ENCODE assay signal across 9 mouse cellular contexts in the genomic region with DNA sequence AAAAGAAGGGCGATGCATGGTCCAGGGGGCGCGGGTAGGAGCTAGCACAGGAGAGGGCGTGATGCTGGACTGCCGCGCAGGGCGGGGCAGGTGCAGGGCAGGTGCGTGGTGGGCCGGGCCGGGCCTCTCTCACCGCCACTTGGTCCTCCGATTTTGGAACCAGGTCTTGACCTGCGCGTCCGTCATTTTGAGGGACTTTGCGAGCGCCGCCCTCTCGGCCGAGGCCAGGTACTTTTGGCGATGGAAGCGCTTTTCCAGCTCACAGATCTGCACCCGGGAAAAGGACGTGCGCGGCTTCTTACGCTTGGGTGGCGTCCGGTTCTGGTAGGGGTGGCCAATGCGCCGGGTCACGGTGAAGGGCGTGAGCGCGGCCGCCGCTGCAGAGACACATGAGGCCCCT. TPM values are rescaled to one million over a fixed set of nuclear protein-coding genes. Genes with fewer than 3 reads are reported as not detected.
DNase-seq lines count a peak whose midpoint lies in the region; ATAC-seq and TF ChIP-seq lines count a peak whose summit lies in the region.
"Had no signal": no experiment of that assay in that cellular context is flagged by ENCODE, and none has a peak within 500 bp of the region (broad histone marks: within the 10 kb centered on the region; RNA-seq: fewer than 3 reads in every experiment).

No protein-coding gene starts in this region.

- H3K36me3 ChIP-seq in heart, embryonic 12.5 days: no peaks in the 10 kb centered on the region
- H3K36me3 ChIP-seq in ES-Bruce4 (ENCODE audit: control insufficient read depth, insufficient read depth, low read length, poor library complexity, severe bottlenecking): no peaks in the 10 kb centered on the region
- no peaks in the 10 kb centered on the region for H3K36me3 ChIP-seq in hindbrain, postnatal 0 days (ENCODE audit: insufficient read depth, low read length)

- TF ChIP-seq CTCF in ES-Bruce4 (IDR thresholded peaks at IDR 0.05; ENCODE audit: low read depth, low read length): peak; percentile 1
- peak; percentile 48 for TF ChIP-seq CTCF in hindbrain, postnatal 0 days (IDR thresholded peaks at IDR 0.05; ENCODE audit: low read depth)

- peaks cover 9% of the 10 kb centered on the region for H3K9me3 ChIP-seq in heart, embryonic 12.5 days (replicated peaks)
- peaks cover 6% of the 10 kb centered on the region for H3K9me3 ChIP-seq in ES-Bruce4 (replicated peaks; ENCODE audit: control insufficient read depth, insufficient read depth, low read length, poor library complexity, severe bottlenecking)
- H3K9me3 ChIP-seq in hindbrain, postnatal 0 days (ENCODE audit: low read length): peaks cover 5% of the 10 kb centered on the region; the same call in 1 of the 2 replicates

- H3K27ac ChIP-seq in heart, embryonic 12.5 days (ENCODE audit: poor library complexity, severe bottlenecking): no peak overlapping the region
- no peak overlapping the region for H3K27ac ChIP-seq in ES-Bruce4 (ENCODE audit: insufficient read depth, low read length)
- peak overlapping the region; percentile 75; the same call in 1 of the 2 replicates for H3K27ac ChIP-seq in hindbrain, postnatal 0 days

- H3K4me2 ChIP-seq in heart, embryonic 12.5 days: no peak overlapping the region
- peak overlapping the region; percentile 41; the same call in 1 of the 2 replicates for H3K4me2 ChIP-seq in hindbrain, postnatal 0 days (ENCODE audit: low read depth, low read length)

- no peak for TF ChIP-seq POLR2A in ES-Bruce4 (IDR thresholded peaks at IDR 0.05; ENCODE audit: insufficient read depth, low read length)

- DNase-seq in heart, adult 8-10 months (ENCODE audit: low spot score): no peak
- DNase-seq in cerebellum, postnatal 14 days: peak; percentile 77 to 81
- DNase-seq in hindbrain, postnatal 0 days (ENCODE audit: low spot score): no peak
- no peak for DNase-seq in adrenal gland, postnatal 10 days
- DNase-seq: kidney, postnatal 14 days had no signal

- peaks cover 27% of the 10 kb centered on the region for H3K4me1 ChIP-seq in heart, embryonic 12.5 days (replicated peaks)
- H3K4me1 ChIP-seq in ES-Bruce4 (ENCODE audit: control insufficient read depth, insufficient read depth, low read length): no peaks in the 10 kb centered on the region
- no peaks in the 10 kb centered on the region for H3K4me1 ChIP-seq in hindbrain, postnatal 0 days (ENCODE audit: insufficient read depth, low read length)

- WGBS in heart, embryonic 12.5 days: 2% methylated on average over 37 of the region's 37 CpGs
- 2% methylated on average over 37 of the region's 37 CpGs for WGBS in hindbrain, postnatal 0 days

- peaks cover 92% of the 10 kb centered on the region for H3K27me3 ChIP-seq in heart, embryonic 12.5 days (replicated peaks)
- H3K27me3 ChIP-seq in ES-Bruce4 (ENCODE audit: control insufficient read depth, insufficient read depth, low read length, poor library complexity, severe bottlenecking): peaks cover 48% of the 10 kb centered on the region
- H3K27me3 ChIP-seq in hindbrain, postnatal 0 days (ENCODE audit: insufficient read depth, low read length): peaks cover 70% of the 10 kb centered on the region

- peak overlapping the region; percentile 27 for H3K4me3 ChIP-seq in heart, embryonic 12.5 days
- H3K4me3 ChIP-seq in ES-Bruce4 (ENCODE audit: low read depth, low read length): peak overlapping the region; percentile 56
- H3K4me3 ChIP-seq in hindbrain, postnatal 0 days (ENCODE audit: low read length): peak overlapping the region; percentile 40

- no peak overlapping the region for H3K9ac ChIP-seq in heart, embryonic 12.5 days
- peak overlapping the region; percentile 58 for H3K9ac ChIP-seq in ES-Bruce4 (ENCODE audit: low read depth, poor library complexity, severe bottlenecking)
- peak overlapping the region; percentile 51; the same call in 1 of the 2 replicates for H3K9ac ChIP-seq in hindbrain, postnatal 0 days (replicated peaks; ENCODE audit: low read length)

- ATAC-seq in heart, embryonic 12.5 days (ENCODE audit: insufficient number of reproducible peaks, low FRiP score): no peak
- peak; percentile 11; the same call in 1 of the 2 replicates for ATAC-seq in hindbrain, postnatal 0 days
- no peak for ATAC-seq in megakaryocyte progenitor cell, adult 5-6 weeks (replicated peaks; ENCODE audit: poor library complexity)
- no peak for ATAC-seq in megakaryocyte-erythroid progenitor cell, adult 5-6 weeks (replicated peaks; ENCODE audit: low FRiP score, low TSS enrichment, poor library complexity, severe bottlenecking)

- no peak for TF ChIP-seq EP300 in ES-Bruce4 (IDR thresholded peaks at IDR 0.05; ENCODE audit: insufficient read depth, low read depth, low read length)

RNA-seq across cellular contexts. Expression of a gene that starts 1.1 kb away (rescaled TPM):
- polyA plus RNA-seq in heart, embryonic 12.5 days (2016; fragmentation: Nextera tagmentation; extraction: Ambion mirVana): not detected in 2 replicates
- not detected for total RNA-seq in heart, adult 8-10 months (2022)
- 0.58 TPM in 1 of 2 replicates, not detected in the other for polyA plus RNA-seq in ES-Bruce4 (2011; ENCODE audit: insufficient read depth, insufficient read length, low read depth, missing spikeins)
- 39.4 and 39.6 TPM in 2 replicates for total RNA-seq in hindbrain, postnatal 0 days (2014; rRNA removed)
- polyA plus RNA-seq in hindbrain, postnatal 0 days (2015; fragmentation: Nextera tagmentation; extraction: Ambion mirVana): 11.3 and 14.5 TPM in 2 replicates
- not detected in 2 replicates for total RNA-seq in megakaryocyte progenitor cell, adult 5-6 weeks (2015)
- not detected in 2 replicates for total RNA-seq in megakaryocyte progenitor cell, adult 5-6 weeks (2017)
- total RNA-seq in megakaryocyte-erythroid progenitor cell, adult 5-6 weeks (2014; fragmentation: Nextera tagmentation): not detected in 2 replicates
- not detected in 2 replicates for total RNA-seq in megakaryocyte-erythroid progenitor cell, adult 5-6 weeks (2017)
- under 1 TPM in 1 of 2 experiments, not detected in 1; 0.24 TPM for total RNA-seq in adrenal gland, postnatal 10 days (2021)

RNA-seq across cellular contexts. Expression of a gene that starts 39.3 kb away (rescaled TPM):
- 513 and 525 TPM in 2 replicates for polyA plus RNA-seq in heart, embryonic 12.5 days (2016; fragmentation: Nextera tagmentation; extraction: Ambion mirVana)
- total RNA-seq in heart, adult 8-10 months (2022): 100 to 1,000 TPM; 139 to 175 (median 148) TPM
- polyA plus RNA-seq in ES-Bruce4 (2011; ENCODE audit: insufficient read depth, insufficient read length, low read depth, missing spikeins): 4,703 and 5,189 TPM in 2 replicates
- total RNA-seq in hindbrain, postnatal 0 days (2014; rRNA removed): 143 and 182 TPM in 2 replicates
- 395 and 396 TPM in 2 replicates for polyA plus RNA-seq in hindbrain, postnatal 0 days (2015; fragmentation: Nextera tagmentation; extraction: Ambion mirVana)
- 2,919 and 2,971 TPM in 2 replicates for total RNA-seq in megakaryocyte progenitor cell, adult 5-6 weeks (2015)
- total RNA-seq in megakaryocyte progenitor cell, adult 5-6 weeks (2017): 3,382 and 4,168 TPM in 2 replicates
- 3,299 and 3,437 TPM in 2 replicates for total RNA-seq in megakaryocyte-erythroid progenitor cell, adult 5-6 weeks (2014; fragmentation: Nextera tagmentation)
- 6,261 and 6,441 TPM in 2 replicates for total RNA-seq in megakaryocyte-erythroid progenitor cell, adult 5-6 weeks (2017)
- total RNA-seq in adrenal gland, postnatal 10 days (2021): 100 to 1,000 TPM; 311 to 336 TPM

RNA-seq across cellular contexts. Expression of a gene that starts 55.1 kb away (rescaled TPM):
- polyA plus RNA-seq in heart, embryonic 12.5 days (2016; fragmentation: Nextera tagmentation; extraction: Ambion mirVana): 2.6 TPM in 2 replicates
- total RNA-seq in heart, adult 8-10 months (2022): 1 to 10 TPM; 3.0 to 5.6 (median 4.9) TPM
- 0.82 and 1.4 TPM in 2 replicates for polyA plus RNA-seq in ES-Bruce4 (2011; ENCODE audit: insufficient read depth, insufficient read length, low read depth, missing spikeins)
- total RNA-seq in hindbrain, postnatal 0 days (2014; rRNA removed): 6.3 and 10.1 TPM in 2 replicates
- 10.0 and 10.3 TPM in 2 replicates for polyA plus RNA-seq in hindbrain, postnatal 0 days (2015; fragmentation: Nextera tagmentation; extraction: Ambion mirVana)
- total RNA-seq in megakaryocyte progenitor cell, adult 5-6 weeks (2015): not detected in 2 replicates
- total RNA-seq in megakaryocyte progenitor cell, adult 5-6 weeks (2017): not detected in 2 replicates
- total RNA-seq in megakaryocyte-erythroid progenitor cell, adult 5-6 weeks (2014; fragmentation: Nextera tagmentation): not detected in 2 replicates
- not detected in 2 replicates for total RNA-seq in megakaryocyte-erythroid progenitor cell, adult 5-6 weeks (2017)
- 1 to 10 TPM; 3.0 to 3.6 TPM for total RNA-seq in adrenal gland, postnatal 10 days (2021)

Comparison
In these comparisons a context has a peak if more than half of its experiments do, and no peak if none do; other contexts are left out.
1. DNase-seq: peak in cerebellum, postnatal 14 days (2 of 2); none in heart, adult 8-10 months (single experiment), hindbrain, postnatal 0 days (single experiment) and adrenal gland, postnatal 10 days (single experiment).
2. RNA of a gene that starts 1.1 kb away (total RNA-seq): 39.4 to 39.6 TPM in hindbrain, postnatal 0 days; 0.24 TPM in adrenal gland, postnatal 10 days, not detected in heart, adult 8-10 months, not detected in megakaryocyte progenitor cell, adult 5-6 weeks and not detected in megakaryocyte-erythroid progenitor cell, adult 5-6 weeks; every median in the first group is over 10 times any median in the second.
3. RNA of a gene that starts 39.3 kb away (total RNA-seq): 3,299 to 6,441 TPM in megakaryocyte-erythroid progenitor cell, adult 5-6 weeks and 2,919 to 4,168 TPM in megakaryocyte progenitor cell, adult 5-6 weeks; 311 to 336 TPM in adrenal gland, postnatal 10 days, 139 to 175 TPM in heart, adult 8-10 months and 143 to 182 TPM in hindbrain, postnatal 0 days; every median in the first group is over 4 times any median in the second.
4. Peak in every context shown above with its lines, with median percentiles within 50 percentile points of each other: H3K4me3 ChIP-seq.